Mouse (Mus musculus): ENCODE results near the gene Pim1. TPM values are rescaled to one million over a fixed set of nuclear protein-coding genes. Genes with fewer than 3 reads are reported as not detected.
A peak's percentile ranks its signal among the peaks of the same experiment; 100 is the strongest.

The Pim1 gene
- polyA plus RNA-seq (2015; fragmentation: Nextera tagmentation; extraction: Ambion mirVana): 28.6 and 32.8 TPM in 2 replicates

GRCm38 (mm10) chr17:29490713-29491581, at the start of gene Pim1:
Gene Pim1 (plus strand): TSS chr17:29490753.
- Histone ChIP-seq H3K4me1 (replicated peaks; ENCODE audit: control insufficient read depth, insufficient read depth) (0 out of 2 replicates have a peak, but pooled peaks cover 3% of the 10 kb centered on the region), H3K36me3 (ENCODE audit: control insufficient read depth, insufficient read depth, low read length) (peaks cover 7% of the 10 kb centered on the region), H3K27ac (replicated peaks) (peak within 1 kb of the TSS; percentile 97), H3K27me3 (ENCODE audit: control insufficient read depth, insufficient read depth, low read length) (no peaks in the 10 kb centered on the region), H3K9me3 (ENCODE audit: control insufficient read depth, low read length) (no peaks in the 10 kb centered on the region), H3K4me2 (replicated peaks; ENCODE audit: low read depth) (peak within 1 kb of the TSS; percentile 84), H3K9ac (ENCODE audit: low read length) (peak within 1 kb of the TSS; percentile 98), H3K4me3 (ENCODE audit: low read depth, low read length) (peak within 1 kb of the TSS; percentile 97)
- peak; percentile 65 for DNase-seq (ENCODE audit: low spot score)
- no peak; the same call in none of the 2 replicates for ATAC-seq (ENCODE audit: low FRiP score, low TSS enrichment)
- WGBS: under 1% methylated on average over 69 of the region's 99 CpGs
- TF ChIP-seq CTCF (IDR thresholded peaks at IDR 0.05; ENCODE audit: low read depth) (peak; percentile 35), EP300 (optimal IDR thresholded peaks at IDR 0.05) (no peak)

- no peak for ATAC-seq (ENCODE audit: low FRiP score, low TSS enrichment)
Measured at GRCm38 (mm10) chr17:29441562-29441961, 49.0 kb upstream of the Pim1 start.

GRCm38 (mm10) chr17:29442131-29442557, 48.4 kb upstream of the Pim1 start:
- DNase-seq (ENCODE audit: low spot score) (no peak), ATAC-seq (ENCODE audit: low FRiP score, low TSS enrichment) (no peak)
- Histone ChIP-seq H3K36me3 (ENCODE audit: control insufficient read depth, insufficient read depth, low read length) (no peaks in the 10 kb centered on the region), H3K27me3 (ENCODE audit: control insufficient read depth, insufficient read depth, low read length) (no peaks in the 10 kb centered on the region), H3K4me1 (replicated peaks; ENCODE audit: control insufficient read depth, insufficient read depth) (peaks cover 4% of the 10 kb centered on the region; the same call in 1 of the 2 replicates), H3K9me3 (ENCODE audit: control insufficient read depth, low read length) (no peaks in the 10 kb centered on the region), H3K27ac (replicated peaks) (0 out of 2 replicates have a peak overlapping the region, but pooled peaks have one; percentile 50), H3K4me2 (replicated peaks; ENCODE audit: low read depth) (no peak overlapping the region), H3K4me3 (ENCODE audit: low read depth, low read length) (no peak overlapping the region), H3K9ac (ENCODE audit: low read length) (no peak overlapping the region)
- TF ChIP-seq CTCF (IDR thresholded peaks at IDR 0.05; ENCODE audit: low read depth): no peak
- no peak for TF ChIP-seq EP300 (optimal IDR thresholded peaks at IDR 0.05)
- WGBS: 53% methylated on average over 7 of the region's 7 CpGs

More at GRCm38 (mm10) chr17:29441562-29441961, 49.0 kb upstream of the Pim1 start:
- WGBS: 72% methylated on average over 4 of the region's 4 CpGs
- H3K36me3 ChIP-seq (ENCODE audit: control insufficient read depth, insufficient read depth, low read length): no peaks in the 10 kb centered on the region
- 0 out of 2 replicates have a peak overlapping the region, but pooled peaks have one; percentile 50 for H3K27ac ChIP-seq (replicated peaks)
- H3K9me3 ChIP-seq (ENCODE audit: control insufficient read depth, low read length): no peaks in the 10 kb centered on the region
- no peak overlapping the region for H3K9ac ChIP-seq (ENCODE audit: low read length)
- H3K4me3 ChIP-seq (ENCODE audit: low read depth, low read length): no peak overlapping the region
- H3K4me1 ChIP-seq (replicated peaks; ENCODE audit: control insufficient read depth, insufficient read depth): peaks cover 7% of the 10 kb centered on the region; the same call in 1 of the 2 replicates
- H3K27me3 ChIP-seq (ENCODE audit: control insufficient read depth, insufficient read depth, low read length): no peaks in the 10 kb centered on the region
- TF ChIP-seq EP300 (optimal IDR thresholded peaks at IDR 0.05): no peak
- H3K4me2 ChIP-seq (replicated peaks; ENCODE audit: low read depth): no peak overlapping the region
- DNase-seq (ENCODE audit: low spot score): no peak

- no peak for TF ChIP-seq CTCF (IDR thresholded peaks at IDR 0.05; ENCODE audit: low read depth)
- no peak for TF ChIP-seq EP300 (optimal IDR thresholded peaks at IDR 0.05)
- WGBS: 69% methylated on average over 4 of the region's 4 CpGs
- H3K4me3 ChIP-seq (ENCODE audit: low read depth, low read length): no peak overlapping the region
- no peaks in the 10 kb centered on the region for H3K27me3 ChIP-seq (ENCODE audit: control insufficient read depth, insufficient read depth, low read length)
- H3K4me1 ChIP-seq (replicated peaks; ENCODE audit: control insufficient read depth, insufficient read depth): peaks cover 4% of the 10 kb centered on the region; the same call in 1 of the 2 replicates
- ATAC-seq (ENCODE audit: low FRiP score, low TSS enrichment) (no peak), DNase-seq (ENCODE audit: low spot score) (no peak)
- H3K9ac ChIP-seq (ENCODE audit: low read length): no peak overlapping the region
- H3K4me2 ChIP-seq (replicated peaks; ENCODE audit: low read depth): no peak overlapping the region
- H3K9me3 ChIP-seq (ENCODE audit: control insufficient read depth, low read length): no peaks in the 10 kb centered on the region
- no peaks in the 10 kb centered on the region for H3K36me3 ChIP-seq (ENCODE audit: control insufficient read depth, insufficient read depth, low read length)
- 0 out of 2 replicates have a peak overlapping the region, but pooled peaks have one; percentile 40 for H3K27ac ChIP-seq (replicated peaks)
Measured at GRCm38 (mm10) chr17:29443724-29444123, 46.8 kb upstream of the Pim1 start.

- no peaks in the 10 kb centered on the region for H3K36me3 ChIP-seq (ENCODE audit: control insufficient read depth, insufficient read depth, low read length)
- no peak overlapping the region for H3K4me2 ChIP-seq (replicated peaks; ENCODE audit: low read depth)
- no peak overlapping the region for H3K4me3 ChIP-seq (ENCODE audit: low read depth, low read length)
- peak; percentile 28; the same call in 1 of the 2 replicates for ATAC-seq (ENCODE audit: low FRiP score, low TSS enrichment)
- H3K27ac ChIP-seq (replicated peaks): 0 out of 2 replicates have a peak overlapping the region, but pooled peaks have one; percentile 35
- no peak for DNase-seq (ENCODE audit: low spot score)
- H3K9ac ChIP-seq (ENCODE audit: low read length): no peak overlapping the region
- no peak for TF ChIP-seq EP300 (optimal IDR thresholded peaks at IDR 0.05)
- no peak for TF ChIP-seq CTCF (IDR thresholded peaks at IDR 0.05; ENCODE audit: low read depth)
- 19% methylated on average over 8 of the region's 8 CpGs for WGBS
- no peaks in the 10 kb centered on the region for H3K9me3 ChIP-seq (ENCODE audit: control insufficient read depth, low read length)
- peaks cover 4% of the 10 kb centered on the region; the same call in 1 of the 2 replicates for H3K4me1 ChIP-seq (replicated peaks; ENCODE audit: control insufficient read depth, insufficient read depth)
- no peaks in the 10 kb centered on the region for H3K27me3 ChIP-seq (ENCODE audit: control insufficient read depth, insufficient read depth, low read length)
Measured at GRCm38 (mm10) chr17:29445072-29445471, 45.5 kb upstream of the Pim1 start.
